Mouse (Mus musculus) T-cell, adult 2 months (primary cell): ENCODE results near the gene Tma7.

Source experiments
- DNase-seq: peaks from one replicate; pipeline ENCODE4 v3.0.0; 2022; ENCODE audit warnings: low spot score

Tma7 gene

GRCm38 (mm10) chr9:109060898-109061295 is 21.5 kb downstream of the Tma7 start:
- no peak for DNase-seq

DNA sequence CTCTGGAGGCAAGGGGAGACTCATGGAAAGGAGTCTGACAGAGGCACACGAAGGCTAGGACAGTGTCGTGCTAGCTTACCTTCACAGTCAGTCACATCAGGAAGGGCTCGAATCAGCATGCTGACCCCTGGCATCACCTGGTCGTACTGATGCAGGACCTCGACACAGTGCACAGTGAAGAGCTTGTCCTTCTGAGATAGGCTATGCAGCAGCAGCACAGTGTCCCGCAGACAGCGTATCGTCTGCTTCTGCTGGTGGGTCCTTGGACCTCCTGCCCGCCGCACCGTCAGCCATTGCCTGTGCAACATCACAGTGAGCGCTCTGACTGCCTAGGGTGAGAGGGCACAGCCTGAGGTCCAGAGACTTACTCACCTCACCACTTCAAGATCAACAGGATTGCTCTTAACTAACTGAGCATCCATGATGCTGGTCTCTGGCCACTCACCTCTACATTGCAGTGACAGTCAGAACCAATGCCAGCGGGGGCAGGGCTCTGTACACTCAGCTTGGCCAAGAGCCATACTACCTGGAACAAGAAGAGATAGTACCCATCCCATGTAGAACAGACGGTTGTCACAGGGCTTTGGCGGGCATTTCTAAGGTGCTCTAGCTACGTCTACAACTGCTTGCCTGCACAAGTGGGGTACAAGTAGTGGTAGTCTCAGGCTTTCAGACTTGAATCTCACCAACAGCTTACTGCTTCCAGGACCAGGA is 22.0 kb downstream of the Tma7 start:
- DNase-seq: no peak

GRCm38 (mm10) chr9:109059136-109059903 is 23.1 kb downstream of the Tma7 start, which contains the start of gene Trex1:
Gene Trex1, minus strand, starts transcription at chr9:109059734.
- DNase-seq: peak; percentile 92

GRCm38 (mm10) chr9:109058006-109058765 is 24.2 kb downstream of the Tma7 start:
- DNase-seq: peak; percentile 57

DNA sequence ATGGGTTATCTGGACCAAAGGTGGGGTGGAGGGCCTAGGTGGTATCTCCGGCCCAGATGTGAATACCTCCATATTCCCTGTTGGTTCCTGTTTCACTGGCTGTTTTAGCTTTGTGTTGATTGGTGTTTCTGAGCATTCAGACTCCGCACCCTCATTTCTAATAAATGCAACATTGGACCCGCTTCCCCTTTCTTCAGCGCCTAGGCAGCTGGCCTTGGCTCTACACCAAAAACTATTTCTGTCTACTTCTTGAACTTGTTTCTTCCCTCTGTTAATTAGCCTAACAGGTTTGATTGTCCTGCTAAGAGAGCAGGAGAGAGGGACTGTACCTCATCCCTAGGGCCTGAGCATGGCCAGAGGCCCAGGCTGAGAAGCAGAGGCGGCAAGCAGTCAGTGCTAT is 24.8 kb downstream of the Tma7 start:
- DNase-seq: no peak

GRCm38 (mm10) chr9:109056916-109057315 is 25.5 kb downstream of the Tma7 start:
- no peak for DNase-seq

- peak; percentile 26 for DNase-seq
Observed at GRCm38 (mm10) chr9:109056081-109056690, 26.2 kb downstream of the Tma7 start.

DNA sequence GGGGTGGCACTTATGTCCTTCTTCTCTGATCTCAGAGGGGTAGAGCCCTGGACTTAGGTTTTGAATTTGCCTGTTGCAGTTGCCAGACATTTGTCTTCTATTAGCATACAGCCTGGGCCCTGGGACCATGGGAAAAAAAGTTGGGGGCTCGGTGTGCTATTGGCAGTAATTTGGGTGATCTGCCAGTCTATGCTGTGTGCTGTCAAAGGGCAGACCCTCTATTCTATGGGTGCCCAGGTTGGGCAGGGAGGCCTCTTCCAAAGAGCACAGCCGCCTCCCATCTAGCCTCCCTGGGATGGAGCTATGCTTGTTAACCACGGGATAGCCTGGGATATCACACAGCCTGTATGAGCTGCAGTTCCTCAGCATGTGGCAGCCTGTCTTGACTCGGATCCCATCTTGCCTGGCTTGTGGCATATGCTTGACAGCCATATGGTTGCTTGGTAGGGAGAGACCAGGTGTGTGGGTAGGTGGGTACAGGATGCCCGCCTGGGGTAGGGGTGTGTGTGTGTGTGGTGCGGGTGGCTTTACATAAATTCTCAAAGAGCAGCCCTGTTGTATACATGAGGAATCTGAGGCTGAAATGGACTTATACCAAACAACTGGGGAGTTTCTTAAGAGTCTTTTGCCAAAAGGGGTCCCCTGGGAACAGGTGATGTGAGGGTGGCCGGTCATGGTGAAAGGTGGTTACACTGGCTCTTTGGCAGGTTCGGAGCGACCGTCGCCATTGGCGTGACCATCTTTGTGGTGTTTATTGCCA is 26.9 kb downstream of the Tma7 start:
- peak; percentile 34 for DNase-seq

DNA sequence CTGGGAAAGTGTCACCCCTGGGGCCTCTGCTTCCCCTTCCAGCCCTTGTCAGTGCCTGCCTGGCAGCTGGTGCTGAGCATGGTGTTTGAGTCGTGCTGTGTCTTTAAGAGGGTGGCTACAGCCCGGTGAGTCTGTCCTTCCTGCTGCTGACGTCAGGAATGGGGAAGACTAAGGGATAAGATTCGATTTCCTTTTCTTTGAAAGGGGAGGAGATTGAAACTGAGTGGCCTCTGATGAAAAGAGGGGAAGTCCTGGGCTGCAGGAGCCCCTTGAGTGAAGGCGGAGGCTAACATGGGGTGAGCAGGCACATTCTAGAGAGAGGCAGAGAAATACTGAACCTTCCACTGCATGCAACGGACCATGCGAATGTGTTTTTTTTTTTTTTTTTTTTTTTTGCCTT is 27.7 kb downstream of the Tma7 start:
- peak; percentile 78 for DNase-seq

- peak; percentile 15 for DNase-seq
Observed at GRCm38 (mm10) chr9:109053851-109054250, 28.5 kb downstream of the Tma7 start.

DNA sequence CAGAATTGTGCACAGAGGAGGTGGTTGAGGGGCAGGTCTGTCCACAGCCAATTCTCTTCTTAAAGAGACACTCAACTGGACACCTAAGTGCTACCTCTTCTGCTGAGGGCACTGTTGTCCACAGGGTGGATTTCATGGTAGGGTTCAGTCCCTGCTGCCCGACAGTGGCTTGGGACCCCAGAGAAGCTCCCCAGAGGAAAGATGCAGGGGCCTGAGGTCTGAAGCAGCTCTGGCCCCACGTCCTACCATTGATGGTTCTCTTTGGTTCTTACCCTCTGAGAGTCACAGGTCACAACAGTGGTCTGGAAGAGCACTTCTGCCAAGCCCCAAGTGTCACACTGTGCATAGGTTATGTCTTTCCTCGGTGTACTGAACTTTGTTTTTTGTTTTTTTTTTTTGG is 29.0 kb downstream of the Tma7 start:
- no peak for DNase-seq

- DNase-seq: peak; percentile 80
Observed at GRCm38 (mm10) chr9:109052490-109053260, 29.7 kb downstream of the Tma7 start.

- DNase-seq: peak; percentile 89
Observed at GRCm38 (mm10) chr9:109051651-109052489, 30.5 kb downstream of the Tma7 start.

GRCm38 (mm10) chr9:109051011-109051501 is 31.3 kb downstream of the Tma7 start:
- peak; percentile 88 for DNase-seq

- DNase-seq: no peak
Observed at GRCm38 (mm10) chr9:109050674-109050997, 31.8 kb downstream of the Tma7 start.

DNA sequence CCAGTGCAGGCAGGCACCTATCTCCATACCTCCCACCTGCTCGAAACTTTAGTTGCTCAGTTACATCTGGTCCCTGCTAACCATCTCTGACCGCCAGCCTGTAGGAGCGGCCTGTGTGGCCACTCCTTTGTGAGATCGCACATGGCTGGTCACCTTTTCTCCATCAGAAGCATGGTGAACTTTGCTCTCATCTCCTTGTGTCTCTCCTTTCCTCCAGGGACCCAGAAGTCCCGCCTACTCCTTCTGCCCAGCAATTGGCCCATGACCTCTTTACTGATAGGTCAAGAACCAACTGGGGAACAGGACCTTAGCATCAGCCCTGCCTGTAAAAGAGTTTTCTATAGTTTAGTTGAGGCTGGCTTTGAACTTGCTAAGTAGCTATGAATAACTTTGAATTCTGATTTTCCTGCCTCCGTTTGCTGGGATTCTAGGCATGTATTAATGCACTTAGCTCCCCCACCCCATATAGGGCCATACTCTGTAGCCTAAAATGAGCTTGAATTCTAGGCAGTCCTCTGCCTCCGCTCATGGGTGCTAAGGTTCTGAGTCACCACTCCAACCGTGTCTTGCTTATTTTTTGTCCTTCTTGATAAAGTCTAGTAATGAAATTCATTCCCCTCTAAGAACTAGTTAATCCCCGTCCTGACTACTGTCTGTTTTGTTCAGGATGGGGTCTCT is 32.3 kb downstream of the Tma7 start:
- DNase-seq: peak; percentile 20

GRCm38 (mm10) chr9:109049316-109049715 is 33.1 kb downstream of the Tma7 start:
- DNase-seq: no peak

GRCm38 (mm10) chr9:109046306-109046705 is 36.1 kb downstream of the Tma7 start:
- peak; percentile 89 for DNase-seq

- DNase-seq: no peak
Observed at GRCm38 (mm10) chr9:109041351-109041750, 41.0 kb downstream of the Tma7 start.
